Comparison of ENCODE assay signal across 8 mouse cellular contexts in genomic region chr10:81167200-81168086, GRCm38 (mm10). TPM values are rescaled to one million over a fixed set of nuclear protein-coding genes. Genes with fewer than 3 reads are reported as not detected.
A peak's percentile ranks its signal among the peaks of the same experiment; 100 is the strongest.
DNase-seq lines count a peak whose midpoint lies in the region; ATAC-seq and TF ChIP-seq lines count a peak whose summit lies in the region.

Pias4 (minus strand) TSS chr10:81167923.

- in situ Hi-C loops in ES-E14 (cut with MboI; ENCODE audit: low sequenced_read_pairs in 2 of 2, unreplicated experiment in 2 of 2), result no loop called here

- peak; percentile 94 for TF ChIP-seq POLR2A in lung, adult 2 months (IDR thresholded peaks at IDR 0.05; ENCODE audit: borderline replicate concordance, extremely low read depth, low read depth, low read length)

- WGBS in forebrain, embryonic 15.5 days, result under 1% methylated on average over 56 of the region's 64 CpGs
- under 1% methylated on average over 51 of the region's 64 CpGs for WGBS in lung, adult 2 months

- peak within 1 kb of the TSS; percentile 37 for H3K27ac ChIP-seq in ES-E14 (ENCODE audit: insufficient read depth, low read depth, low read length, poor library complexity, severe bottlenecking)
- H3K27ac ChIP-seq in forebrain, embryonic 15.5 days (replicated peaks), result peak within 1 kb of the TSS; percentile 79

- peak within 1 kb of the TSS; percentile 74 to 85 for H3K4me3 ChIP-seq in ES-E14 (ENCODE audit: insufficient read depth in 1 of 2, low read depth in 1 of 2, low read length in 2 of 2, poor library complexity in 1 of 2, severe bottlenecking in 1 of 2)
- peak within 1 kb of the TSS; percentile 81 for H3K4me3 ChIP-seq in forebrain, embryonic 15.5 days
- H3K4me3 ChIP-seq in lung, adult 2 months (replicated peaks; ENCODE audit: extremely low read depth, low read depth, low read length), result peak within 1 kb of the TSS; percentile 88

- peaks cover 10% of the 10 kb centered on the region; the same call in 1 of the 2 replicates for H3K36me3 ChIP-seq in ES-E14 (ENCODE audit: control insufficient read depth, insufficient read depth, low read length, poor library complexity, severe bottlenecking)
- peaks cover 11% of the 10 kb centered on the region for H3K36me3 ChIP-seq in forebrain, embryonic 15.5 days

- H3K9me3 ChIP-seq in ES-E14 (ENCODE audit: control insufficient read depth, insufficient read depth, low read depth, low read length), result no peaks in the 10 kb centered on the region
- no peaks in the 10 kb centered on the region for H3K9me3 ChIP-seq in forebrain, embryonic 15.5 days

- peak within 1 kb of the TSS; percentile 77 for H3K9ac ChIP-seq in ES-E14 (ENCODE audit: insufficient read depth, low read depth, low read length, poor library complexity, severe bottlenecking)
- H3K9ac ChIP-seq in forebrain, embryonic 15.5 days (replicated peaks), result peak within 1 kb of the TSS; percentile 75

- peak; percentile 99 for DNase-seq in ES-E14 (ENCODE audit: low read depth, low spot score)
- DNase-seq in cerebellum, adult 11-12 months, result peak; percentile 100
- DNase-seq in heart, postnatal 25 days (ENCODE audit: low spot score), result peak; percentile 100
- DNase-seq in layer of hippocampus, adult 18-20 months (ENCODE audit: low spot score in 2 of 2), result peak; percentile 100
- DNase-seq in lung, adult 2 months, result peak; percentile 100
- peak; percentile 99 to 100 for DNase-seq in thymus, adult 18-20 months

- H3K27me3 ChIP-seq in forebrain, embryonic 15.5 days, result no peaks in the 10 kb centered on the region

- no peak for TF ChIP-seq CTCF in lung, adult 2 months (IDR thresholded peaks at IDR 0.05; ENCODE audit: insufficient read depth, low read length)

- peak within 1 kb of the TSS; percentile 88 for H3K4me2 ChIP-seq in forebrain, embryonic 15.5 days (replicated peaks)

- intact Hi-C loops in heart, postnatal 25 days (cut with DNase I), result loop anchor here (2.0 kb wide), 1 partner anchor 29 kb away; no protein-coding TSS in a partner anchor

- H3K4me1 ChIP-seq in ES-E14 (ENCODE audit: control insufficient read depth in 2 of 2, insufficient read depth in 2 of 2, low read length in 2 of 2, poor library complexity in 1 of 2), result peaks cover 5 to 9% of the 10 kb centered on the region in 2 experiments; a peak in 3 of 4 replicates
- peaks cover 34% of the 10 kb centered on the region for H3K4me1 ChIP-seq in forebrain, embryonic 15.5 days
- peaks cover 11% of the 10 kb centered on the region for H3K4me1 ChIP-seq in lung, adult 2 months (ENCODE audit: control insufficient read depth, insufficient read depth, low read length)

- peak; percentile 87 for ATAC-seq in forebrain, embryonic 15.5 days (replicated peaks)
- ATAC-seq in neutrophil, adult 5-6 weeks (ENCODE audit: extremely low read depth, insufficient number of reproducible peaks, low FRiP score, poor library complexity, severe bottlenecking), result peak; percentile 89

TF ChIP-seq in ES-E14, 5 proteins besides CTCF, POLR2A, EP300 and RAD21:
- no peak for TF ChIP-seq ZNF384 (IDR thresholded peaks at IDR 0.05; ENCODE audit: low read depth, low read length)
- no peak for TF ChIP-seq ZC3H11A (IDR thresholded peaks at IDR 0.05; ENCODE audit: borderline replicate concordance, low read depth, low read length)
- TF ChIP-seq MAFK (IDR thresholded peaks at IDR 0.05; ENCODE audit: insufficient read depth, low read depth, low read length), result no peak
- TF ChIP-seq HCFC1 (IDR thresholded peaks at IDR 0.05; ENCODE audit: borderline replicate concordance, insufficient read depth, low read length), result no peak
- TF ChIP-seq CHD2 (IDR thresholded peaks at IDR 0.05; ENCODE audit: low read depth, low read length), result no peak
TF ChIP-seq in ES-E14: peak in this region for 0.

RNA-seq across cellular contexts. Expression of gene Pias4, which starts in this region (rescaled TPM):
- 37.8 and 50.7 TPM in 2 replicates for total RNA-seq in ES-E14 (2012; rRNA removed)
- 54.9 and 57.8 TPM in 2 replicates for polyA plus RNA-seq in forebrain, embryonic 15.5 days (2015; fragmentation: Nextera tagmentation; extraction: Ambion mirVana)
- 10 to 100 TPM; 15.6 to 17.4 TPM for total RNA-seq in heart, postnatal 25 days (2021)
- 10 to 100 TPM; 27.5 to 30.8 TPM for total RNA-seq in layer of hippocampus, adult 18-20 months (2021)
- polyA plus RNA-seq in lung, adult 2 months (2012; rRNA removed), result 33.0 and 40.0 TPM in 2 replicates
- total RNA-seq in neutrophil, adult 5-6 weeks (2017), result 34.5 and 40.5 TPM in 2 replicates

Comparison
In these comparisons a context has a peak if more than half of its experiments do, and no peak if none do; other contexts are left out.
1. Peak in every context shown above with its lines: DNase-seq, ATAC-seq, H3K4me3 ChIP-seq and H3K27ac ChIP-seq.